Mouse (Mus musculus): ENCODE measurements around the gene Apol7b. TPM values are rescaled to one million over a fixed set of nuclear protein-coding genes. Genes with fewer than 3 reads are reported as not detected.
"Not testable (repeated sequence)": the region's sequence is repeated elsewhere in the genome, so short reads cannot be mapped to it uniquely, and the experiment has no call there.

The Apol7b gene
- polyA plus RNA-seq, 1 experiment, result not detected

- not testable (repeated sequence) for H3K4me1 ChIP-seq (ENCODE audit: control insufficient read depth, insufficient read depth, low read length); H3K27me3 ChIP-seq (ENCODE audit: control insufficient read depth, insufficient read depth, low read length); H3K4me3 ChIP-seq (replicated peaks; ENCODE audit: insufficient read depth, low read depth, low read length); DNase-seq; H3K27ac ChIP-seq (ENCODE audit: insufficient read depth, low read length)
- whole genome bisulfite sequencing, result 23% methylated on average over 5 of the region's 10 CpGs
Measured at GRCm38 (mm10) chr15:77416655-77417333, 30.5 kb downstream of the Apol7b start.

- not testable (repeated sequence) for H3K4me3 ChIP-seq (replicated peaks; ENCODE audit: insufficient read depth, low read depth, low read length); H3K27ac ChIP-seq (ENCODE audit: insufficient read depth, low read length); H3K27me3 ChIP-seq (ENCODE audit: control insufficient read depth, insufficient read depth, low read length); DNase-seq; H3K4me1 ChIP-seq (ENCODE audit: control insufficient read depth, insufficient read depth, low read length)
- 63% methylated on average over 2 of the region's 2 CpGs for WGBS
Measured at GRCm38 (mm10) chr15:77415653-77416052, 31.6 kb downstream of the Apol7b start.

- DNase-seq; H3K4me1 ChIP-seq (ENCODE audit: control insufficient read depth, insufficient read depth, low read length); H3K27ac ChIP-seq (ENCODE audit: insufficient read depth, low read length); H3K4me3 ChIP-seq (replicated peaks; ENCODE audit: insufficient read depth, low read depth, low read length); H3K27me3 ChIP-seq (ENCODE audit: control insufficient read depth, insufficient read depth, low read length): not testable (repeated sequence)
- TF ChIP-seq CTCF (IDR thresholded peaks at IDR 0.05; ENCODE audit: borderline replicate concordance, insufficient read depth, low read depth, low read length), result peak; percentile 31; the same call in 1 of the 2 replicates
- WGBS, result 28% methylated on average over 4 of the region's 4 CpGs
Measured at GRCm38 (mm10) chr15:77412695-77413094, 34.6 kb downstream of the Apol7b start.

GRCm38 (mm10) chr15:77411035-77411434 lies 36.3 kb downstream of the Apol7b start, which contains the start of gene Apol9a:
Gene Apol9a, minus strand, starts transcription at chr15:77411135.
- H3K4me1 ChIP-seq (ENCODE audit: control insufficient read depth, insufficient read depth, low read length); DNase-seq; H3K4me3 ChIP-seq (replicated peaks; ENCODE audit: insufficient read depth, low read depth, low read length); H3K27me3 ChIP-seq (ENCODE audit: control insufficient read depth, insufficient read depth, low read length); H3K27ac ChIP-seq (ENCODE audit: insufficient read depth, low read length): not testable (repeated sequence)
- 85% methylated on average over 1 of the region's 4 CpGs for WGBS

GRCm38 (mm10) chr15:77406370-77406769 lies 40.9 kb downstream of the Apol7b start:
- not testable (repeated sequence) for H3K27me3 ChIP-seq (ENCODE audit: control insufficient read depth, insufficient read depth, low read length); H3K27ac ChIP-seq (ENCODE audit: insufficient read depth, low read length); H3K4me1 ChIP-seq (ENCODE audit: control insufficient read depth, insufficient read depth, low read length); H3K4me3 ChIP-seq (replicated peaks; ENCODE audit: insufficient read depth, low read depth, low read length)
- DNase-seq, result peak; percentile 32 to 41
- 31% methylated on average over 10 of the region's 10 CpGs for WGBS

- not testable (repeated sequence) for H3K4me1 ChIP-seq (ENCODE audit: control insufficient read depth, insufficient read depth, low read length); H3K27me3 ChIP-seq (ENCODE audit: control insufficient read depth, insufficient read depth, low read length); DNase-seq; H3K27ac ChIP-seq (ENCODE audit: insufficient read depth, low read length); H3K4me3 ChIP-seq (replicated peaks; ENCODE audit: insufficient read depth, low read depth, low read length)
- TF ChIP-seq CTCF (IDR thresholded peaks at IDR 0.05; ENCODE audit: borderline replicate concordance, insufficient read depth, low read depth, low read length), result peak; percentile 33; the same call in 1 of the 2 replicates
- 62% methylated on average over 9 of the region's 9 CpGs for WGBS
Measured at GRCm38 (mm10) chr15:77399027-77399426, 48.3 kb downstream of the Apol7b start, which contains the start of gene Apol7a. Gene Apol7a, minus strand, starts transcription at chr15:77399110.

GRCm38 (mm10) chr15:77397450-77398132 lies 49.7 kb downstream of the Apol7b start:
- DNase-seq; H3K27me3 ChIP-seq (ENCODE audit: control insufficient read depth, insufficient read depth, low read length); H3K4me3 ChIP-seq (replicated peaks; ENCODE audit: insufficient read depth, low read depth, low read length); H3K4me1 ChIP-seq (ENCODE audit: control insufficient read depth, insufficient read depth, low read length); H3K27ac ChIP-seq (ENCODE audit: insufficient read depth, low read length): not testable (repeated sequence)
- WGBS, result 79% methylated on average over 11 of the region's 11 CpGs

- not testable (repeated sequence) for DNase-seq; H3K27me3 ChIP-seq (ENCODE audit: control insufficient read depth, insufficient read depth, low read length); H3K27ac ChIP-seq (ENCODE audit: insufficient read depth, low read length); H3K4me3 ChIP-seq (replicated peaks; ENCODE audit: insufficient read depth, low read depth, low read length); H3K4me1 ChIP-seq (ENCODE audit: control insufficient read depth, insufficient read depth, low read length)
- 69% methylated on average over 3 of the region's 3 CpGs for WGBS
Measured at GRCm38 (mm10) chr15:77393832-77394231, 53.5 kb downstream of the Apol7b start.

GRCm38 (mm10) chr15:77387462-77387861 lies 59.8 kb downstream of the Apol7b start:
- Histone ChIP-seq H3K27ac (ENCODE audit: insufficient read depth, low read length) (no peak overlapping the region), H3K27me3 (ENCODE audit: control insufficient read depth, insufficient read depth, low read length) (no peaks in the 10 kb centered on the region), H3K4me1 (ENCODE audit: control insufficient read depth, insufficient read depth, low read length) (no peaks in the 10 kb centered on the region; the same call in none of the 2 replicates), H3K4me3 (replicated peaks; ENCODE audit: insufficient read depth, low read depth, low read length) (no peak overlapping the region)
- no peak for TF ChIP-seq CTCF (IDR thresholded peaks at IDR 0.05; ENCODE audit: borderline replicate concordance, insufficient read depth, low read depth, low read length)
- no peak for TF ChIP-seq POLR2A (IDR thresholded peaks at IDR 0.05; ENCODE audit: borderline replicate concordance, insufficient read depth, low read length)
- DNase-seq, result no peak
- 86% methylated on average over 2 of the region's 2 CpGs for WGBS

Data from cerebellum, adult 2 months (tissue).